Mouse (Mus musculus): Measurements from ENCODE around the gene Adh1. TPM values are rescaled to one million over a fixed set of nuclear protein-coding genes. Genes with fewer than 3 reads are reported as not detected.
A peak's percentile ranks its signal among the peaks of the same experiment; 100 is the strongest.

Adh1 gene
- polyA plus RNA-seq, 2 experiments, result 3.8 to 8.4 TPM

DNA sequence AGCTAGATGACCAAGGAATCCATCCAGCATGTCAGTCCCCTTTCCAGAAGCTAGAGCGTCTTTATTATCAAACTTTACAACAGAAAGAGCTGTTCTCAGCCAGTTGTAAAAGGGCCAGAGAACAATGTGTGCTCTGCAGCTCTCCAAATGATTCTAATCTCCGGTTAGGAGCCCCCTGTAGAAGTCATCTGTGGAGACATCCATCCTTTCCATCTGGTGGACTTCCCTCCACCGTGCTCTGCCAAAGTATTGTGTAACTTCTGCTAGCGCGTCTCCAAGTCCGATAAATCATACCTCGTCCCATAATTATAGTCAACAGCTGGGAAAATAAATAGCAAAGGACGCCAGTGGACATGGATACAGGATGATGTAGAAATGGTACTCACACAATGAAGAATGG is 12.0 kb upstream of the Adh1 start:
- Histone ChIP-seq H3K27me3 (ENCODE audit: control insufficient read depth, insufficient read depth, low read length) (no peaks in the 10 kb centered on the region), H3K4me1 (replicated peaks; ENCODE audit: control insufficient read depth in 2 of 2, insufficient read depth in 2 of 2, low read length in 1 of 2) (no peaks in the 10 kb centered on the region), H3K36me3 (replicated peaks; ENCODE audit: control insufficient read depth, insufficient read depth, low read depth) (no peaks in the 10 kb centered on the region), H3K27ac (no peak overlapping the region), H3K4me2 (ENCODE audit: low read depth) (no peak overlapping the region), H3K9ac (replicated peaks) (no peak overlapping the region), H3K9me3 (ENCODE audit: control insufficient read depth, low read length) (no peaks in the 10 kb centered on the region), H3K4me3 (ENCODE audit: insufficient read depth in 1 of 2, low read depth in 2 of 2, low read length in 2 of 2) (no peak overlapping the region)
- TF ChIP-seq CTCF (IDR thresholded peaks at IDR 0.05; ENCODE audit: low read depth) (no peak), EP300 (IDR thresholded peaks at IDR 0.05; ENCODE audit: low read depth) (no peak)
- WGBS (ENCODE audit: insufficient replicate concordance), result 68% methylated on average over 8 of the region's 8 CpGs
- ATAC-seq (ENCODE audit: insufficient read depth) (no peak), DNase-seq (ENCODE audit: low read depth in 3 of 3, low spot score in 3 of 3) (no peak)

DNA sequence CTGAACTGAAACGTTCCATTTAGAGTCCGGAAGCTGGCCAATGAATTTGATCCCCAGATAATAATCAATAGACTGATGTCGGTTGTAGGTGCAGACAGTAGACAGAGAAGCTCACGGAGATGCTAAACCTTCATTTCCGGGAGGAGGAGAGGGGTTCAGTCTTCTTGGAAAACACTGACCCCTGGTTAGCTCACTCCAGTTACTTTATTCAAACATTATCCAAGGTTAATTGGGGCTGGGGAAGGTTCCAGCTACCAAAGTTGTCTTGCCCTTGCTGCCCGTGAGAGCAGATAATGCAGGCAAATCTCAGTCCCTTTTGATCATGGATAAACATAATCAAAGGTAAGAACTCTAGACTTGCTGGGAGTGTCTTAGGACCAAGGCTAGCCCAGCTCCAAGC is 9.6 kb upstream of the Adh1 start:
- WGBS (ENCODE audit: insufficient replicate concordance), result 58% methylated on average over 6 of the region's 6 CpGs
- Histone ChIP-seq H3K9ac (replicated peaks) (no peak overlapping the region), H3K4me2 (ENCODE audit: low read depth) (no peak overlapping the region), H3K36me3 (replicated peaks; ENCODE audit: control insufficient read depth, insufficient read depth, low read depth) (no peaks in the 10 kb centered on the region), H3K9me3 (ENCODE audit: control insufficient read depth, low read length) (no peaks in the 10 kb centered on the region), H3K27ac (no peak overlapping the region), H3K4me3 (ENCODE audit: insufficient read depth in 1 of 2, low read depth in 2 of 2, low read length in 2 of 2) (no peak overlapping the region), H3K27me3 (ENCODE audit: control insufficient read depth, insufficient read depth, low read length) (no peaks in the 10 kb centered on the region), H3K4me1 (replicated peaks; ENCODE audit: control insufficient read depth in 2 of 2, insufficient read depth in 2 of 2, low read length in 1 of 2) (peaks cover 0 to 4% of the 10 kb centered on the region in 2 experiments; a peak in 1 of 4 replicates)
- no peak for ATAC-seq (ENCODE audit: insufficient read depth)
- no peak for DNase-seq (ENCODE audit: low read depth in 3 of 3, low spot score in 3 of 3)
- TF ChIP-seq EP300 (IDR thresholded peaks at IDR 0.05; ENCODE audit: low read depth) (no peak), CTCF (IDR thresholded peaks at IDR 0.05; ENCODE audit: low read depth) (no peak)

DNA sequence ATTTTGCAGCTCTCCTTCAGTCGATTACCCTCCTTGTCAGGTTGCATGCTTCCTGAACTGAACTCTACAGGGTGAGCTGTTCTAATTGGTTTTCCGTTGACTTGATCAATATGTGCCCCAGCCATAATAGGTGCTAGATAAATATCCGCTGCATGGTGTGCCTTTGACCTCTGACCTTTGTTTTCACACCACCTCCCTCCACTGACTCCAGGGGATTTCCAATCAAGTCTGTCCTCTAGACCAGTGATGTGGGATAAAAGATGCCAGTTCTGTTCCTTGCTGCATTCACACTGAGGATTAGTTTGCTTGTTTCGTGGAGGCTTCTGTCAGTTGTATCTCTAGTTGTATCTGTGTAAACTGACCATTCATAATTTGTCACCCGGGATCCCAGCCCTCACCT is 6.6 kb upstream of the Adh1 start:
- WGBS (ENCODE audit: insufficient replicate concordance), result 56% methylated on average over 5 of the region's 5 CpGs
- ATAC-seq (ENCODE audit: insufficient read depth), result peak; percentile 18; the same call in 1 of the 2 replicates
- TF ChIP-seq CTCF (IDR thresholded peaks at IDR 0.05; ENCODE audit: low read depth) (no peak), EP300 (IDR thresholded peaks at IDR 0.05; ENCODE audit: low read depth) (no peak)

DNA sequence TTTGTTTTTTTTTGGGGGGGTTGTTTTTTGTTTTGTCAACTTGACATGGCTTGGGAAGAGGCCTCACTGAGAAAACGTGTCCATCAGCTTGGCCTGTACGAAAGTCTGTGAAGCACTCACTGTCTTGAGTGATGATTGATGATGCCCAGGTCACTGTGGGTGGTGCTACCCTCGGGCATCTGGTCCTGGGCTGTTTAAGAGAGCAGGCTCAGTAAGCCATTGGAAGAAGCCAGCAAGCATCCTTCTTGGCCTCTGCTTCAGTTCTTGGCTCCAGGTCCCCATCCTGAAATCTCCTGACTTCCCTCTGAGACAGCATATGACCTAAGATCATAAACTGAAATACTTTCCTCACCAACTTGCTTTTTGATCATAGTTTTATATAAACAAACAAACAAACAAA is 5.4 kb upstream of the Adh1 start:
- H3K4me2 ChIP-seq (ENCODE audit: low read depth), result no peak overlapping the region
- no peaks in the 10 kb centered on the region for H3K9me3 ChIP-seq (ENCODE audit: control insufficient read depth, low read length)
- no peak overlapping the region for H3K9ac ChIP-seq (replicated peaks)
- H3K27me3 ChIP-seq (ENCODE audit: control insufficient read depth, insufficient read depth, low read length), result no peaks in the 10 kb centered on the region
- H3K27ac ChIP-seq, result no peak overlapping the region
- peaks cover 0 to 7% of the 10 kb centered on the region in 2 experiments; a peak in 2 of 4 replicates for H3K4me1 ChIP-seq (replicated peaks; ENCODE audit: control insufficient read depth in 2 of 2, insufficient read depth in 2 of 2, low read length in 1 of 2)
- H3K4me3 ChIP-seq (ENCODE audit: insufficient read depth in 1 of 2, low read depth in 2 of 2, low read length in 2 of 2), result no peak overlapping the region
- TF ChIP-seq CTCF (IDR thresholded peaks at IDR 0.05; ENCODE audit: low read depth), result no peak
- no peak for TF ChIP-seq EP300 (IDR thresholded peaks at IDR 0.05; ENCODE audit: low read depth)
- no peak for ATAC-seq (ENCODE audit: insufficient read depth)
- H3K36me3 ChIP-seq (replicated peaks; ENCODE audit: control insufficient read depth, insufficient read depth, low read depth), result no peaks in the 10 kb centered on the region
- WGBS (ENCODE audit: insufficient replicate concordance), result 45% methylated on average over 3 of the region's 3 CpGs
- DNase-seq (ENCODE audit: low read depth in 3 of 3, low spot score in 3 of 3), result no peak

More for the DNA sequence above, 6.6 kb upstream of the Adh1 start:
- no peaks in the 10 kb centered on the region for H3K27me3 ChIP-seq (ENCODE audit: control insufficient read depth, insufficient read depth, low read length)
- no peaks in the 10 kb centered on the region for H3K36me3 ChIP-seq (replicated peaks; ENCODE audit: control insufficient read depth, insufficient read depth, low read depth)
- H3K9me3 ChIP-seq (ENCODE audit: control insufficient read depth, low read length), result no peaks in the 10 kb centered on the region
- H3K4me1 ChIP-seq (replicated peaks; ENCODE audit: control insufficient read depth in 2 of 2, insufficient read depth in 2 of 2, low read length in 1 of 2), result peaks cover 0 to 7% of the 10 kb centered on the region in 2 experiments; a peak in 2 of 4 replicates
- H3K27ac ChIP-seq, result no peak overlapping the region
- H3K4me3 ChIP-seq (ENCODE audit: insufficient read depth in 1 of 2, low read depth in 2 of 2, low read length in 2 of 2), result no peak overlapping the region
- no peak overlapping the region for H3K4me2 ChIP-seq (ENCODE audit: low read depth)
- no peak for DNase-seq (ENCODE audit: low read depth in 3 of 3, low spot score in 3 of 3)
- H3K9ac ChIP-seq (replicated peaks), result no peak overlapping the region

DNA sequence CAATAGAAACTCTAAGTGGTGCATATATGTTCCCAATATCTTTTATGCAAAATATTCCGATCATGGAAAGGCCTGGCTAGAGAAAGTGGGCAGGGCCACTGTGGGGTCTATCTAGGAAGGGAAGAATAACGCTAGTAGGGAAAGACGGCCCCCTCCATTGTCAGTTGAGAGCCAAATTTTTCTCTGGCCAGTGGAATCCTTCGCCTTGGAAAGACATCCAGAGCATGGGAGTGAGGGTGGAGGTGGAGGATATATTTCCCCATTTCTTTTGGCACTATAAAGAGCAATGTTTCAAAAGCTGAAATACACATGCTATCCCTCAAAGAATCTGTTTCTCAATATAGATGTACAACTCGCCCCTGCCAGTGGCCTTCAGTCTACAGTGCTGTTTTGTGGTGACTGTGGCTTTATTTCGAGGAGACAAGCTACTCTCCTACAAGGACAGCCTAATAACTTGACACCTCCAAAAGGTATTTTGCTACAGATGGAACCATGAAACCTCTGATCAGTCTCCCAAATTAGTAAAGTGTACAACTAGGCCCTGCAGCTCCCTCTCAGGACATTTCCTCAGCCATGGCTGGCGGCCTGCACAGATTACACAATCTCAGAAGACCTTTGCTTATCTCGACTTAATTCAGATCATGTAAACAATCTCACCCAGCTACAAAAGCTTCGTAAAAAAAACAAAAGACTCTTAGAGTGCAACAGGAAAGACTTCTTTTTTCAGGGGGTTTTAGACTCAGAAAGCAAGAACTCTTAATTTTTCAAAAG is 4.8 kb upstream of the Adh1 start:
- Histone ChIP-seq H3K4me2 (ENCODE audit: low read depth) (no peak overlapping the region), H3K4me1 (replicated peaks; ENCODE audit: control insufficient read depth in 2 of 2, insufficient read depth in 2 of 2, low read length in 1 of 2) (peaks cover 0 to 7% of the 10 kb centered on the region in 2 experiments; a peak in 2 of 4 replicates), H3K9me3 (ENCODE audit: control insufficient read depth, low read length) (no peaks in the 10 kb centered on the region), H3K27me3 (ENCODE audit: control insufficient read depth, insufficient read depth, low read length) (no peaks in the 10 kb centered on the region), H3K4me3 (ENCODE audit: insufficient read depth in 1 of 2, low read depth in 2 of 2, low read length in 2 of 2) (no peak overlapping the region), H3K27ac (no peak overlapping the region), H3K9ac (replicated peaks) (no peak overlapping the region), H3K36me3 (replicated peaks; ENCODE audit: control insufficient read depth, insufficient read depth, low read depth) (no peaks in the 10 kb centered on the region)
- TF ChIP-seq EP300 (IDR thresholded peaks at IDR 0.05; ENCODE audit: low read depth), result no peak
- TF ChIP-seq CTCF (IDR thresholded peaks at IDR 0.05; ENCODE audit: low read depth), result no peak
- WGBS (ENCODE audit: insufficient replicate concordance), result 41% methylated on average over 9 of the region's 9 CpGs
- ATAC-seq (ENCODE audit: insufficient read depth) (no peak), DNase-seq (ENCODE audit: low read depth in 3 of 3, low spot score in 3 of 3) (no peak)

Data from liver, embryonic 14.5 days (tissue).